In the genomic region with DNA sequence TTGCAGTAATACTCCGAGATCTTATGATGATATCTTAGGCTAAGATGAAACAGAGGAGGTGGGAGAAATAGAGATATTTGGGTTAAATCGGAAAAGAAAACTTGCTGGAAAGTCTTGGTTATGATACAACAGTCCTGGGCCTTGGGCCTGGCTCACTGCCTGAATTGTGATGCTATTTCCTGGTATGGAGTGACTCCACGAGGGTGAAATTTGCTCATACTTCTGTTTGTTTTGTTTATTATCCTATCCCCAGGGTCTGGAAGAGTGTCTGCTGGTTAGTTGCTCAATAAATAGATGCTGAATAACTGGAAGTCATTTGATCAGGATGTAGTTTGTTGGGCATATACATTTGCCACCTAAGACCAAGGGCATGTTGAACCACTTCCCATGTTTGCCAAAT, we compare ENCODE assay signal across 20 mouse cellular contexts.
"Had no signal": no experiment of that assay in that cellular context is flagged by ENCODE, and none has a peak within 500 bp of the region (broad histone marks: within the 10 kb centered on the region; RNA-seq: fewer than 3 reads in every experiment).

No protein-coding gene starts in this region.

- H3K4me3 ChIP-seq: kidney, embryonic 15.5 days; limb, embryonic 12.5 days; limb, embryonic 15.5 days; megakaryocyte, embryonic 14.5 days; midbrain, embryonic 10.5 days; midbrain, embryonic 13.5 days; myocyte; neural tube, embryonic 13.5 days had no signal

- H3K4me2 ChIP-seq: kidney, embryonic 15.5 days; limb, embryonic 12.5 days; limb, embryonic 15.5 days; liver, embryonic 11.5 days; midbrain, embryonic 13.5 days; neural tube, embryonic 13.5 days had no signal

- H3K9ac ChIP-seq: kidney, embryonic 15.5 days; limb, embryonic 12.5 days; limb, embryonic 15.5 days; liver, embryonic 14.5 days; liver, postnatal 0 days; midbrain, embryonic 13.5 days; neural tube, embryonic 13.5 days had no signal

- ATAC-seq: liver, postnatal 0 days; midbrain, embryonic 13.5 days; midbrain, embryonic 16.5 days had no signal

- H3K36me3 ChIP-seq: kidney, embryonic 15.5 days; limb, embryonic 12.5 days; limb, embryonic 15.5 days; midbrain, embryonic 10.5 days; midbrain, embryonic 13.5 days; neural tube, embryonic 13.5 days had no signal

- H3K27ac ChIP-seq: kidney, embryonic 15.5 days; limb, embryonic 12.5 days; limb, embryonic 15.5 days; liver, embryonic 14.5 days; midbrain, embryonic 10.5 days; midbrain, embryonic 13.5 days; neural tube, embryonic 13.5 days had no signal

- H3K27me3 ChIP-seq: kidney, embryonic 15.5 days; limb, embryonic 12.5 days; limb, embryonic 15.5 days; midbrain, embryonic 13.5 days; neural tube, embryonic 13.5 days had no signal

- H3K4me1 ChIP-seq: kidney, embryonic 15.5 days; limb, embryonic 12.5 days; midbrain, embryonic 10.5 days; midbrain, embryonic 13.5 days had no signal

- DNase-seq: kidney, adult 2 months; kidney, postnatal 14 days; kidney, postnatal 4 days; left cerebral cortex, postnatal 4 days; liver, postnatal 0 days; lung, postnatal 36 days; retina, postnatal 1 day; thymus, adult 18-20 months; thymus, postnatal 36 days had no signal

- H3K9me3 ChIP-seq: kidney, embryonic 15.5 days; limb, embryonic 12.5 days; limb, embryonic 15.5 days; megakaryocyte, embryonic 14.5 days; midbrain, embryonic 10.5 days; midbrain, embryonic 13.5 days; neural tube, embryonic 13.5 days had no signal
